In genomic region chr7:80573076-80573475, GRCm38 (mm10) we compare ENCODE assay signal across 19 mouse cellular contexts.
"Had no signal": no experiment of that assay in that cellular context is flagged by ENCODE, and none has a peak within 500 bp of the region (broad histone marks: within the 10 kb centered on the region; RNA-seq: fewer than 3 reads in every experiment).

No protein-coding gene starts in this region.

- ATAC-seq: lung, postnatal 0 days; midbrain, embryonic 15.5 days had no signal

- H3K36me3 ChIP-seq: liver, embryonic 13.5 days; midbrain, embryonic 12.5 days; midbrain, embryonic 15.5 days; neural tube, embryonic 13.5 days; stomach, embryonic 15.5 days had no signal

- H3K27me3 ChIP-seq: midbrain, embryonic 15.5 days; neural tube, embryonic 13.5 days; stomach, embryonic 15.5 days had no signal

- H3K9me3 ChIP-seq: liver, embryonic 13.5 days; midbrain, embryonic 12.5 days; midbrain, embryonic 15.5 days; neural tube, embryonic 13.5 days; stomach, embryonic 15.5 days had no signal

- H3K4me2 ChIP-seq: liver, embryonic 13.5 days; lung, embryonic 14.5 days; midbrain, embryonic 12.5 days; midbrain, embryonic 15.5 days; neural tube, embryonic 13.5 days; stomach, embryonic 15.5 days had no signal

- H3K4me1 ChIP-seq: neural tube, embryonic 13.5 days; stomach, embryonic 15.5 days had no signal

- H3K27ac ChIP-seq: kidney, postnatal 0 days; layer of hippocampus, adult 2 months; left cerebral cortex, adult 2 months; liver, embryonic 13.5 days; macrophage; midbrain, embryonic 12.5 days; midbrain, embryonic 15.5 days; neural tube, embryonic 13.5 days; stomach, embryonic 15.5 days had no signal

- DNase-seq: kidney, postnatal 25 days; layer of hippocampus, adult 9-11 months; layer of hippocampus, postnatal 36 days; liver, embryonic 13.5 days; lung, embryonic 14.5 days; retina, postnatal 1 day; right cerebral cortex, postnatal 25 days; spleen, adult 18-20 months; thymus, postnatal 36 days had no signal

- H3K9ac ChIP-seq: liver, embryonic 13.5 days; lung, embryonic 14.5 days; midbrain, embryonic 12.5 days; midbrain, embryonic 15.5 days; neural tube, embryonic 13.5 days; stomach, embryonic 15.5 days had no signal

- H3K4me3 ChIP-seq: layer of hippocampus, adult 2 months; left cerebral cortex, adult 2 months; liver, embryonic 13.5 days; midbrain, embryonic 12.5 days; midbrain, embryonic 15.5 days; myocyte; neural tube, embryonic 13.5 days; stomach, embryonic 15.5 days had no signal
